Mouse (Mus musculus): ENCODE results near the gene Atp4a. TPM values are rescaled to one million over a fixed set of nuclear protein-coding genes. Genes with fewer than 3 reads are reported as not detected.
A peak's percentile ranks its signal among the peaks of the same experiment; 100 is the strongest.
"Not testable (repeated sequence)": the region's sequence is repeated elsewhere in the genome, so short reads cannot be mapped to it uniquely, and the experiment has no call there.

Atp4a gene
- total and polyA plus RNA-seq, 3 experiments = 0.10 to 0.32 TPM; not detected in 1

DNA sequence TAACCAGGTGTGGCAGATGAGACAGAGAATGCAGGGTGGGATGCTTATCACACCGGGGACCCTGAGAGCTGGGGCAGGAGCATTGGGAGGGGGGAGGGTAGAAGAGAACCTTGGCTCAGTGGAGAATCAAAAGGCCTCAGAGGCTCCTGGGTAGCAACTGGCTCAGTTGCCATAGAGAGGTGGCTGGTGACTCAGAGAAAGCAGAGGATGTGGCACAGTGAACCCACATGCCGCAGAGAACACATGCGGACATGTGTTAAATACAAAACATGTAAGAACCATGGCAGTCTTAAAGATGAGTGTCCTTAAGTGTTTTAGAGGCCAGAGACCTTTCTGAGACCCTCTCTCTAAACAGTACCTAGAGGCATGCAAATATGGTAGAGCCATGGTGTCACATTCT, 24.2 kb downstream of the Atp4a start:
- TF ChIP-seq EP300 (IDR thresholded peaks at IDR 0.05; ENCODE audit: insufficient read depth, low read depth, low read length) (no peak), CTCF (IDR thresholded peaks at IDR 0.05) (no peak), POLR2A (IDR thresholded peaks at IDR 0.05; ENCODE audit: insufficient read depth, low read depth, low read length) (no peak)
- 85% methylated on average over 3 of the region's 3 CpGs for WGBS
- no peaks in the 10 kb centered on the region for H3K36me3 ChIP-seq (ENCODE audit: control insufficient read depth, insufficient read depth, low read length)

GRCm38 (mm10) chr7:30742570-30742969, 30.6 kb downstream of the Atp4a start:
- WGBS = 70% methylated on average over 2 of the region's 2 CpGs
- not testable (repeated sequence) for H3K27ac ChIP-seq, DNase-seq

More for the DNA sequence above, 24.2 kb downstream of the Atp4a start:
- intact Hi-C loops (cut with DNase I) = no loop called here
- no peaks in the 10 kb centered on the region for H3K4me1 ChIP-seq (ENCODE audit: control insufficient read depth, insufficient read depth, low read length)
- no peaks in the 10 kb centered on the region for H3K79me2 ChIP-seq (replicated peaks; ENCODE audit: control insufficient read depth, insufficient read depth, low read length)
- no peak overlapping the region for H3K4me3 ChIP-seq
- H3K27ac ChIP-seq = no peak overlapping the region
- no peak for DNase-seq
- H3K9ac ChIP-seq (ENCODE audit: low read depth, low read length) = no peak overlapping the region
- H3K27me3 ChIP-seq (ENCODE audit: control insufficient read depth, insufficient read depth, low read length) = no peaks in the 10 kb centered on the region

DNA sequence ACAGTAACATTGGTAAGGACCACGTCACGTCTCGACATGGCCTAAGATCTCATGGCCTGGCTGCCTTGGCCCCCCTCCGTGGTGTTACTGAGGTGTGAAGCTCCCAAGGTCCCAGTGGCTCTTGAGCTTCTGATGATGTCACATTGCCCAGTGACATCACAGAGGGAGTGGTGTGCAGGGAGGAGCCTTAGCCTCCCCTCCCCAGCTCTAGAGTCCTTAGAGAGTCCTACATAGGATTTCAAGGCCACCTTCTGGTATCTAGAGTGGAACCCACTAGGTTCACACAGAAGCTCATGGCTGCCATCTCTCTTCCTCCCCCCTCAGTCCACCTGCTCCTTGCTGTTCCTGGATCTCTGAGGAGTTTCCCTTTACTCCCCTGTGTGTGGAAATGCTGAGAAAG, 31.6 kb downstream of the Atp4a start, which contains the start of gene Gapdhs:
Gene Gapdhs, minus strand, starts transcription at position 65 of the 400 bp plus-strand sequence.
- H3K4me1 ChIP-seq (ENCODE audit: control insufficient read depth, insufficient read depth, low read length); H3K27me3 ChIP-seq (ENCODE audit: control insufficient read depth, insufficient read depth, low read length); H3K79me2 ChIP-seq (replicated peaks; ENCODE audit: control insufficient read depth, insufficient read depth, low read length); H3K36me3 ChIP-seq (ENCODE audit: control insufficient read depth, insufficient read depth, low read length); intact Hi-C loops (cut with DNase I); DNase-seq; H3K4me3 ChIP-seq; H3K27ac ChIP-seq; H3K9ac ChIP-seq (ENCODE audit: low read depth, low read length): not testable (repeated sequence)
- 71% methylated on average over 1 of the region's 4 CpGs for WGBS

More at GRCm38 (mm10) chr7:30742570-30742969, 30.6 kb downstream of the Atp4a start:
- intact Hi-C loops (cut with DNase I); H3K27me3 ChIP-seq (ENCODE audit: control insufficient read depth, insufficient read depth, low read length); H3K9ac ChIP-seq (ENCODE audit: low read depth, low read length); H3K79me2 ChIP-seq (replicated peaks; ENCODE audit: control insufficient read depth, insufficient read depth, low read length); H3K36me3 ChIP-seq (ENCODE audit: control insufficient read depth, insufficient read depth, low read length); H3K4me1 ChIP-seq (ENCODE audit: control insufficient read depth, insufficient read depth, low read length); H3K4me3 ChIP-seq: not testable (repeated sequence)

DNA sequence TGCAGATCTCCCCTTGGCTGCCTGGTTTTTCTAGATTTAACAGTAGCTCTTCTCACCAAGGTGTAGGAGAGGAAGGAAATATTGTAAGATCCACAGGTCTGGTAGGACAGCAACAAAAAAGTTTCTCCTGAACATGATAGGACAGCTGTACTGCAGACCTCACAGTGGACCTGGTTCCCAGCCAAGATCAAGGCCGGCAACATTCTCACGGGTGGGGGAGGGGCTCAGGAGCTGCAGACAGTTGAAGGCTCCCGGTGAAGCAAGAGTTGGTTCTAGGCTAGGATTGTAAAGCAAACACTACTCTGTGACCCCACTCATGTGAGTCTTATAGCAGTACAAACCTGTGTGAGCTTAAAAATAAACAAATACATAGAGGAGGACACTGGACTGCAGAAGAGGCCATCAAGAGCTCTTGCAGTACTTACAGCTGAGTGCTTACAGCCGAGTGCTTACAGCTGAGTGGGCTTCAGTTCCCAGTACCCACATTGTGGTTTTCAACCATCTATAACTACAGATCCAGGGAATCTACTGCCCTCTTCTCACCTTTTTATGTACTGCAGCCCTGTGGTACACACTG, 32.1 kb downstream of the Atp4a start:
- DNase-seq = peak; percentile 31 to 36
- intact Hi-C loops (cut with DNase I) = no loop called here
- Histone ChIP-seq H3K9ac (ENCODE audit: low read depth, low read length) (no peak overlapping the region), H3K27ac (no peak overlapping the region), H3K27me3 (ENCODE audit: control insufficient read depth, insufficient read depth, low read length) (no peaks in the 10 kb centered on the region), H3K79me2 (replicated peaks; ENCODE audit: control insufficient read depth, insufficient read depth, low read length) (no peaks in the 10 kb centered on the region), H3K4me3 (no peak overlapping the region), H3K4me1 (ENCODE audit: control insufficient read depth, insufficient read depth, low read length) (no peaks in the 10 kb centered on the region), H3K36me3 (ENCODE audit: control insufficient read depth, insufficient read depth, low read length) (no peaks in the 10 kb centered on the region)
- TF ChIP-seq EP300 (IDR thresholded peaks at IDR 0.05; ENCODE audit: insufficient read depth, low read depth, low read length) (no peak), POLR2A (IDR thresholded peaks at IDR 0.05; ENCODE audit: insufficient read depth, low read depth, low read length) (no peak), CTCF (IDR thresholded peaks at IDR 0.05) (no peak)
- 25% methylated on average over 4 of the region's 4 CpGs for WGBS

DNA sequence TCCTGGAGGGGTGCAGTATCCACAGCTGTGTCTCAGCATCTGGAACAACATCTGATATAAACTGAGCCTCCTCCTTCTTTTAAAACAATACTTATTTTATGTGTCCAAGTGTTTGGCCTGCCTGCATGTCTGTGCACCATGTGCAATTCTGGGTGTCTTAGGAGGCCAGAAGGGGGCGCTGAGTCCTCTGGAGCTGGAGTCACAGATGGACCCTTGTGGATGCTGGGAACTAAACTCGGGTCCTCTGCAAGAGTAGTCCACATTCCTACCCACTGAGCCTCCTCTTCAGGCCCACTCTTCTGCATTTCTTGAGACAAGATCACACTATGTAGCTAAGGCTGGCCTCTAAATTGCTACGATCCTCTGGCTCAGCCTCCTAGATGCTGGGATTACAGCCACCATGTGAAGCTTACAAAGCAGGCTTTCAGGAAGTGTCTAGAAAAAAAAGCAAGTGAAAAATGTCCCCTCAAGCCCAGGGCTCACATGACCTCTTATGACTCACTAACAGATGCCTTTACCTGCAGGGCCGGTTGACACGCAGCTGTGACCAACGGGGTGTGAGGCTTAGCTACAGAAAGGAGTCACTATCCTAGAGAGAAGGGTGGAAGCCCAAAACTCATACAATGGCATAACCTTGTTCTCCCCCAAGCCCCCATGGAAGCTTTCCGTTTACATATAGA, 35.7 kb downstream of the Atp4a start:
- Histone ChIP-seq H3K4me3 (no peak overlapping the region), H3K4me1 (ENCODE audit: control insufficient read depth, insufficient read depth, low read length) (no peaks in the 10 kb centered on the region), H3K27me3 (ENCODE audit: control insufficient read depth, insufficient read depth, low read length) (no peaks in the 10 kb centered on the region), H3K79me2 (replicated peaks; ENCODE audit: control insufficient read depth, insufficient read depth, low read length) (no peaks in the 10 kb centered on the region), H3K9ac (ENCODE audit: low read depth, low read length) (no peak overlapping the region), H3K36me3 (ENCODE audit: control insufficient read depth, insufficient read depth, low read length) (no peaks in the 10 kb centered on the region), H3K27ac (no peak overlapping the region)
- WGBS = 84% methylated on average over 7 of the region's 7 CpGs
- DNase-seq = no peak
- intact Hi-C loops (cut with DNase I) = no loop called here
- no peak for TF ChIP-seq EP300 (IDR thresholded peaks at IDR 0.05; ENCODE audit: insufficient read depth, low read depth, low read length)

DNA sequence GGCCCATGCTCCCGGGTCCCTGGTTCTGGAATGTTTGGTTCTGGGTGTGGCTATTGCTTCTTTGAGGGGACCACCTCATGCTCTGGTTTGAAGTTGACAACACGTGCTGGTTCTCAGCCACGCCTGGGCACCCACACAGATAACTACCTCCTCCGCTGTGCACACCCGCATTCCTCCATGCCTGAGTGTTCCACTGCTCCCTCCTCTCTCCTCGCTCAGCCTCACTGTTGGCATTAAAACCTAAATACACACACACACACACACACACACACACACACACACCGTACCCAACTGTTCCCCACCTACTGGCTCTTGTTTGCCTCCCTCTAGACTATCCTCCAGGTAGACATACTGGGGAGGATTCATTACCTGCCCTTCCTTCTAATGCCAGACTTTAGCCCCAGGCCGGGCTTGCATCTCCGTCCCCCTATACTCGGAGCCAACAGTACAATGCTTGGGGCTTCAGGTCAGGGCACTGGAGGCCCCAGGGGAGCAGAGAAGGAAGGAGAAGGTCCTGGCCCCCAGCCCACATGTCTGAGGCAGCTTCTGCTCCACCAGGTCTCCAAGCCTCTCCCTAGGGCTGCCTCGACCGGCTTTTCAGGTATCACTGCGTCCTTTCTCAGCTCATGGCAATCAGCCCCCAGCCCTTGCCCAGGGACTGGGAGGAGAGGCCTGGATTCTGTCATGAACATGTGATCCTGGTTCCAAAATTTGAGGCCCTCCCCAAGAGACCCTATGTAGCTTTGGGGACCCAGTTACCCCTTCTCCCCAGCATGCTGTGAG, 38.0 kb downstream of the Atp4a start:
- 75% methylated on average over 13 of the region's 13 CpGs for WGBS
- H3K4me1 ChIP-seq (ENCODE audit: control insufficient read depth, insufficient read depth, low read length) = no peaks in the 10 kb centered on the region
- DNase-seq = no peak
- H3K4me3 ChIP-seq = no peak overlapping the region
- TF ChIP-seq POLR2A (IDR thresholded peaks at IDR 0.05; ENCODE audit: insufficient read depth, low read depth, low read length) = no peak
- no peak for TF ChIP-seq CTCF (IDR thresholded peaks at IDR 0.05)
- TF ChIP-seq EP300 (IDR thresholded peaks at IDR 0.05; ENCODE audit: insufficient read depth, low read depth, low read length) = no peak
- no peaks in the 10 kb centered on the region for H3K79me2 ChIP-seq (replicated peaks; ENCODE audit: control insufficient read depth, insufficient read depth, low read length)
- intact Hi-C loops (cut with DNase I) = no loop called here
- H3K27me3 ChIP-seq (ENCODE audit: control insufficient read depth, insufficient read depth, low read length) = no peaks in the 10 kb centered on the region
- H3K9ac ChIP-seq (ENCODE audit: low read depth, low read length) = no peak overlapping the region
- no peak overlapping the region for H3K27ac ChIP-seq
- H3K36me3 ChIP-seq (ENCODE audit: control insufficient read depth, insufficient read depth, low read length) = no peaks in the 10 kb centered on the region
